Mouse (Mus musculus) midbrain, postnatal 0 days (tissue): ENCODE results near the gene Tmco1. TPM values are rescaled to one million over a fixed set of nuclear protein-coding genes. Genes with fewer than 3 reads are reported as not detected.

Source experiments
- ATAC-seq: fragments of 200-750 bp; cut with Nextera tagmentation; 2 replicates; pipeline ENCODE4 v1.8.0; 2017; ENCODE audit warnings: moderate number of reproducible peaks, mild to moderate bottlenecking, moderate TSS enrichment, moderate library complexity; ENCODE audit not compliant: low FRiP score
- DNase-seq: peaks from one replicate; pipeline ENCODE4 v3.0.0-alpha.2; 2015; ENCODE audit warnings: low spot score
- H3K27ac ChIP-seq: fragments of 300-500 bp; sonication (generic); 2 replicates; pipeline ENCODE4 v1.5.1; 2014; ENCODE audit warnings: low read depth, mild to moderate bottlenecking, low read length, mixed read lengths
- H3K27me3 ChIP-seq: fragments of 300-500 bp; sonication (generic); 2 replicates; pipeline ENCODE4 v1.6.1; 2014; ENCODE audit warnings: low read length, control low read depth, mixed read lengths; ENCODE audit not compliant: insufficient read depth
- H3K36me3 ChIP-seq: fragments of 300-500 bp; sonication (generic); 2 replicates; pipeline ENCODE4 v1.6.1; 2014; ENCODE audit warnings: low read length, control low read depth, mixed read lengths; ENCODE audit not compliant: insufficient read depth
- H3K4me1 ChIP-seq: fragments of 300-500 bp; sonication (generic); 2 replicates; pipeline ENCODE4 v1.6.1; 2014; ENCODE audit warnings: mild to moderate bottlenecking, control low read depth, antibody characterized with exemption, low read length, mixed read lengths; ENCODE audit not compliant: insufficient read depth
- H3K4me2 ChIP-seq: fragments of 300-500 bp; sonication (generic); 2 replicates; pipeline ENCODE4 v1.6.1; 2014; ENCODE audit warnings: low read depth, mild to moderate bottlenecking, low read length, mixed read lengths; ENCODE audit not compliant: poor library complexity, severe bottlenecking
- H3K4me3 ChIP-seq: fragments of 300-500 bp; sonication (generic); 2 replicates; pipeline ENCODE4 v1.5.1; 2014; ENCODE audit warnings: low read depth, mild to moderate bottlenecking, low read length, moderate library complexity
- H3K9ac ChIP-seq: fragments of 300-500 bp; sonication (generic); replicated peaks from 2 replicates; pipeline ENCODE4 v1.6.1; 2014; ENCODE audit warnings: mild to moderate bottlenecking, low read length, moderate library complexity, mixed read lengths; ENCODE audit not compliant: poor library complexity, severe bottlenecking
- H3K9me3 ChIP-seq: fragments of 300-500 bp; sonication (generic); 2 replicates; pipeline ENCODE4 v1.6.1; 2016; ENCODE audit warnings: low read length, control low read depth
- CTCF ChIP-seq: IDR thresholded peaks from 2 replicates; pipeline ENCODE4 v1.5.1; 2016; ENCODE audit warnings: antibody characterized with exemption, mild to moderate bottlenecking
- WGBS: fragments of 180-500 bp; shearing (Covaris S2); extraction: QIAGEN DNeasy Blood & Tissue Kit; methylation state at CpG from one replicate; pipeline ENCODE4 v1.1.7; 2014; 5-methylcytosine and 5-hydroxymethylcytosine counted together
- polyA plus RNA-seq: library from polyadenylated mRNA; unstranded; fragments of >200 nt; fragmentation: Nextera tagmentation; extraction: Ambion mirVana; gene quantifications from 2 replicates; pipeline ENCODE4 v1.2.1, GENCODE M21; 2015
- total RNA-seq: library from RNA; depleted of rRNA; stranded (reverse); fragments of >200 nt; gene quantifications from 2 replicates; pipeline ENCODE4 v1.2.3, GENCODE M21; 2014

Gene Tmco1
- total and polyA plus RNA-seq, 2 experiments from 2014 or later: 40.7 to 74.9 TPM

- H3K9me3 ChIP-seq: no peaks in the 10 kb centered on the region
- no peak overlapping the region for H3K4me2 ChIP-seq
- H3K27ac ChIP-seq: no peak overlapping the region
- H3K4me3 ChIP-seq: no peak overlapping the region
- H3K9ac ChIP-seq: no peak overlapping the region
- ATAC-seq (no peak), DNase-seq (no peak)
- H3K27me3 ChIP-seq: no peaks in the 10 kb centered on the region
- H3K36me3 ChIP-seq: peaks cover 5% of the 10 kb centered on the region
- no peaks in the 10 kb centered on the region for H3K4me1 ChIP-seq
- no peak for TF ChIP-seq CTCF
- WGBS: 86% methylated on average over 3 of the region's 3 CpGs
Observed at GRCm38 (mm10) chr1:167336398-167336797, 28.2 kb downstream of the Tmco1 start.

- H3K36me3 ChIP-seq: peaks cover 3% of the 10 kb centered on the region
- DNase-seq: peak; percentile 94
- no peak overlapping the region for H3K4me2 ChIP-seq
- H3K4me3 ChIP-seq: no peak overlapping the region
- no peak overlapping the region for H3K27ac ChIP-seq
- H3K9me3 ChIP-seq: no peaks in the 10 kb centered on the region
- no peaks in the 10 kb centered on the region for H3K27me3 ChIP-seq
- 22% methylated on average over 12 of the region's 12 CpGs for WGBS
- TF ChIP-seq CTCF: peak; percentile 90
- H3K9ac ChIP-seq: no peak overlapping the region
- H3K4me1 ChIP-seq: no peaks in the 10 kb centered on the region
- ATAC-seq: no peak
Observed at GRCm38 (mm10) chr1:167337463-167338095, 29.4 kb downstream of the Tmco1 start.

GRCm38 (mm10) chr1:167339177-167339781 is 31.1 kb downstream of the Tmco1 start:
- 74% methylated on average over 8 of the region's 9 CpGs for WGBS
- Histone ChIP-seq H3K4me1 (no peaks in the 10 kb centered on the region), H3K36me3 (no peaks in the 10 kb centered on the region), H3K4me2 (no peak overlapping the region), H3K9ac (no peak overlapping the region), H3K9me3 (no peaks in the 10 kb centered on the region), H3K27ac (no peak overlapping the region), H3K27me3 (no peaks in the 10 kb centered on the region), H3K4me3 (no peak overlapping the region)
- ATAC-seq (no peak), DNase-seq (peak; percentile 41)
- no peak for TF ChIP-seq CTCF

GRCm38 (mm10) chr1:167340111-167340787 is 32.1 kb downstream of the Tmco1 start:
- H3K4me2 ChIP-seq: peak overlapping the region; percentile 70
- ATAC-seq (peak; percentile 39; the same call in 1 of the 2 replicates), DNase-seq (peak; percentile 5)
- TF ChIP-seq CTCF: no peak
- H3K27me3 ChIP-seq: no peaks in the 10 kb centered on the region
- no peaks in the 10 kb centered on the region for H3K9me3 ChIP-seq
- no peak overlapping the region for H3K27ac ChIP-seq
- H3K9ac ChIP-seq: peak overlapping the region; percentile 29; the same call in 1 of the 2 replicates
- no peaks in the 10 kb centered on the region for H3K36me3 ChIP-seq
- H3K4me3 ChIP-seq: peak overlapping the region; percentile 40
- WGBS: 1% methylated on average over 42 of the region's 47 CpGs
- no peaks in the 10 kb centered on the region for H3K4me1 ChIP-seq

- Histone ChIP-seq H3K4me3 (no peak overlapping the region), H3K4me1 (no peaks in the 10 kb centered on the region)
- no peak for ATAC-seq
Observed at GRCm38 (mm10) chr1:167340910-167341528, 32.8 kb downstream of the Tmco1 start.

More at GRCm38 (mm10) chr1:167340910-167341528, 32.8 kb downstream of the Tmco1 start:
- Histone ChIP-seq H3K27ac (no peak overlapping the region), H3K4me2 (no peak overlapping the region), H3K27me3 (no peaks in the 10 kb centered on the region), H3K36me3 (no peaks in the 10 kb centered on the region), H3K9me3 (no peaks in the 10 kb centered on the region), H3K9ac (no peak overlapping the region)
- DNase-seq: no peak
- 95% methylated on average over 3 of the region's 3 CpGs for WGBS
- peak; percentile 5; the same call in 1 of the 2 replicates for TF ChIP-seq CTCF
